Mouse (Mus musculus) hindbrain, embryonic 12.5 days (tissue): Measurements from ENCODE around the gene Psmd11. TPM values are rescaled to one million over a fixed set of nuclear protein-coding genes. Genes with fewer than 3 reads are reported as not detected.

ENCODE experiments used
- ATAC-seq: fragments of 200-750 bp; cut with Nextera tagmentation; 2 replicates; pipeline ENCODE4 v1.8.0; 2017; ENCODE audit warnings: moderate TSS enrichment; ENCODE audit not compliant: low FRiP score
- H3K27ac ChIP-seq: fragments of 300-500 bp; sonication (generic); 2 replicates; pipeline ENCODE4 v1.5.1; 2016; ENCODE audit warnings: mild to moderate bottlenecking
- H3K27me3 ChIP-seq: fragments of 300-500 bp; sonication (generic); 2 replicates; pipeline ENCODE4 v1.6.1; 2016; ENCODE audit warnings: mild to moderate bottlenecking
- H3K36me3 ChIP-seq: fragments of 300-500 bp; sonication (generic); 2 replicates; pipeline ENCODE4 v1.6.1; 2016; ENCODE audit warnings: mild to moderate bottlenecking
- H3K4me1 ChIP-seq: fragments of 300-500 bp; sonication (generic); 2 replicates; pipeline ENCODE4 v1.6.1; 2016
- H3K4me2 ChIP-seq: fragments of 300-500 bp; sonication (generic); replicated peaks from 2 replicates; pipeline ENCODE4 v1.6.1; 2016; ENCODE audit warnings: mild to moderate bottlenecking
- H3K4me3 ChIP-seq: fragments of 300-500 bp; sonication (generic); 2 replicates; pipeline ENCODE4 v1.5.1; 2016; ENCODE audit warnings: mild to moderate bottlenecking
- H3K9ac ChIP-seq: fragments of 300-500 bp; sonication (generic); 2 replicates; pipeline ENCODE4 v1.6.1; 2016; ENCODE audit warnings: mild to moderate bottlenecking, moderate library complexity
- H3K9me3 ChIP-seq: fragments of 300-500 bp; sonication (generic); replicated peaks from 2 replicates; pipeline ENCODE4 v1.6.1; 2016; ENCODE audit warnings: mild to moderate bottlenecking
- whole genome bisulfite sequencing: fragments of 180-500 bp; shearing (Covaris S2); methylation state at CpG from one replicate; pipeline ENCODE4 v1.1.7; 2016; 5-methylcytosine and 5-hydroxymethylcytosine counted together
- polyA plus RNA-seq: library from polyadenylated mRNA; unstranded; fragments of >200 nt; fragmentation: Nextera tagmentation; extraction: Ambion mirVana; gene quantifications from 2 replicates; pipeline ENCODE4 v1.2.1, GENCODE M21; 2016

Gene Psmd11
- polyA plus RNA-seq, 1 experiment from 2014 or later = 330 TPM

GRCm38 (mm10) chr11:80477341-80478199 lies 49.2 kb downstream of the Psmd11 start:
- Histone ChIP-seq H3K4me1 (peaks cover 44% of the 10 kb centered on the region), H3K9ac (peak overlapping the region; percentile 95), H3K4me3 (peak overlapping the region; percentile 72), H3K36me3 (peaks cover 16% of the 10 kb centered on the region), H3K4me2 (peak overlapping the region; percentile 88), H3K9me3 (no peaks in the 10 kb centered on the region), H3K27me3 (peaks cover 25% of the 10 kb centered on the region), H3K27ac (peak overlapping the region; percentile 98)
- ATAC-seq = peak; percentile 44
- 15% methylated on average over 54 of the region's 55 CpGs for WGBS

DNA sequence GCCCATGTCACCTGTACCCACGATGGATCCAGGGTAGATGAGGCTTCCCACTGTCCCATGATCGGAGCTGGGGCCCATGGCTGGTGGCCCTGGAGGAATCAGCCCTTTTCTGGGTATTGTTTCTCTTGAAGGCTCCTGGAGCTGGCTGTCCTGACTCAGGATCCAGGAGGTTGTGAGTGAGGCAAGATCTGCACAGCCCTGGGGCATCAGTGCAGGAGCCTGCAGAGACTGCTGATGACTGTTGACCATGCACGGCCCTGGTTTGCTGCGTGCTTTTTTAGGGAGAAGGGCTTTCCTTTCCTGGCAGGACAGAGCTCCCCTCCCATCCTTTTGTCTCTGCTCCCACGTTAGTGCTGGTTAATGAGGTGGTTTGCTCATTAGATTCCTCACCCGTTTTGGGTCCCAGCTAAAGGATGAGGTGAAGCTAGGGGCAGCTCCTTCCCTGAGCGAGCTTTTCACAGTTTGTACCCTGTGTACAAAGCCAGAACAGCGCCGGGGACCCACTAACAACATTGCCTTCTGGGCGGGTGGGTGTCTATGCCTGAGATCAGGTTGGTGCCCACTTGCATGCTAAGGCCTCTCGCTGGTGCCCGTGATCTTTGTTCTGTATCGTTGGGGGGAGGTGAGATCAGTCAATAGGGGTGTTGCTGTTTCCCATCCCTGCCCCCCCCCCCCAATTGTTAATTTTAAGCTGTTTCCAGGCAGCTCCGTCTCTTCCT lies 50.4 kb downstream of the Psmd11 start:
- peaks cover 8% of the 10 kb centered on the region; the same call in 1 of the 2 replicates for H3K36me3 ChIP-seq
- peak overlapping the region; percentile 98 for H3K27ac ChIP-seq
- H3K4me3 ChIP-seq = peak overlapping the region; percentile 72
- peaks cover 56% of the 10 kb centered on the region for H3K4me1 ChIP-seq
- peak overlapping the region; percentile 88 for H3K4me2 ChIP-seq
- H3K9ac ChIP-seq = peak overlapping the region; percentile 95
- WGBS = 46% methylated on average over 14 of the region's 14 CpGs
- no peak for ATAC-seq
- H3K27me3 ChIP-seq = peaks cover 20% of the 10 kb centered on the region
- no peaks in the 10 kb centered on the region for H3K9me3 ChIP-seq

DNA sequence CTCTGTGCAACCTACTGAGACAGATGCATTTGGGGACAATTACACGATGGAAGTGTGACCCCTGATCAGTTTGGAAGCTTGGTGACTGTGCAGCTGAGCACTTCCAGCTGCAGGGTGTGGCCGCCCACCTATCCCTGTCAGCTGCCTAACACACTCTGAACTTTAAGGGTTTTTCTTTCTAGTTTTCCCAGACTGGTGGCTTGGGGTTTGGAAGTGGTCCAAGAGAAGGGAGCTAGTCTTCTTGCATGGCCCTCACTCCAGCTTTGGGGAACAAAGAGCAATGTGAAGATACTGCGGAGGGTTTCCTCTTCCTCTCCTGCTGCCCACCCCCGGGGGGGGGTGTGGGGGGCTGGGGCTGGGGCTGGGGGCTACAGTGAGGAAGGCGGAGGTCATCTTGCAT lies 51.0 kb downstream of the Psmd11 start:
- Histone ChIP-seq H3K9me3 (no peaks in the 10 kb centered on the region), H3K27ac (peak overlapping the region; percentile 98), H3K4me1 (peaks cover 62% of the 10 kb centered on the region), H3K36me3 (peaks cover 5% of the 10 kb centered on the region; the same call in 1 of the 2 replicates), H3K9ac (peak overlapping the region; percentile 95), H3K4me3 (peak overlapping the region; percentile 72), H3K4me2 (peak overlapping the region; percentile 88), H3K27me3 (peaks cover 17% of the 10 kb centered on the region)
- 51% methylated on average over 5 of the region's 5 CpGs for WGBS
- no peak for ATAC-seq

DNA sequence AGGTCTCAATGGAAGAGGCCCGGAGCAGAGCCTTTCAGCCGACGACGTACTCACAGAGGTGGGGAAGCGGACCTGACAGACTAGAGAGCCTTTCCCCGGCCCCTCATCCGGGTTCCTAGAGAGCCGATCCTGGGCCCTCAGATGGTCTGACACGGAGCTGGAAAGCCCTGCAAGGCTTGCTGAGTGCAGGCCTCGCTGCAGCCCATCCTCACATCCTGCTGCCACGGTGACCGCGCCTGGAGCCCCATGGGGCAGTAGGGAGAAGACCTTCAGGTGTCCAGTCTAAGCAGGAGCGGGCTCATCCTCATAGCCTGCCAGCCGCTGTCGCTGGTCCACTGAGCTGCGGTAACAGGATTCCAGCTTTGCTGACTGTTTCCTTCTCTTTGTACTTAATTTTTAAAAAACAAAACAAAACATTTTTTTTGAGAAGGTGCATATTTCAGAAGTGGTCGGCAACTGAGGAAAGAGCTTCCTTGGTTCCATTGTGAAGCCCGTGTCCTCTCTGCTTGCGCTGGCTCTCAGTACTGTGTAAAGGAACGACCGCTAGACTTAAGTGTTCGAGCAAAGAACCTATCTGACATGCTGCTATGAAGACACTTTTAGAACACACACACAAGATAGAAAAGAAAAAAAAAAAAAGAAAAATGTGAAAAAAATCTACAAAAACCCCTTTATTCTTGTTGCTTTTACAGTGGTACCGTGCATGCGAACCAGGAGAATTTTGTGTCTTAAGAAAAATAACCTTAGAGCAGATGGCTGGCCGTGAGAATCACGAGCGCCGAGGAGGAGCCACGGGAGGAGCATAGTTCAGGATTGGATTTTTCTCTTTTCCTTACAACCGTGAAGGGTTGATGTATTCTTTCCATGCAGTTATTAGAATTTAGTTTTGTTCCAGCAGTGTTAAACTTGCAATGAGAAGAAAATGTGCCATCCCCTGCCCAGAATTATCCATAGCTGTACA lies 51.8 kb downstream of the Psmd11 start:
- Histone ChIP-seq H3K4me3 (peak overlapping the region; percentile 72), H3K4me2 (peak overlapping the region; percentile 88), H3K27me3 (peaks cover 11% of the 10 kb centered on the region), H3K36me3 (peaks cover 5% of the 10 kb centered on the region; the same call in 1 of the 2 replicates), H3K4me1 (peaks cover 69% of the 10 kb centered on the region), H3K27ac (peak overlapping the region; percentile 98), H3K9ac (peak overlapping the region; percentile 95), H3K9me3 (no peaks in the 10 kb centered on the region)
- 73% methylated on average over 31 of the region's 31 CpGs for whole genome bisulfite sequencing
- ATAC-seq = no peak

DNA sequence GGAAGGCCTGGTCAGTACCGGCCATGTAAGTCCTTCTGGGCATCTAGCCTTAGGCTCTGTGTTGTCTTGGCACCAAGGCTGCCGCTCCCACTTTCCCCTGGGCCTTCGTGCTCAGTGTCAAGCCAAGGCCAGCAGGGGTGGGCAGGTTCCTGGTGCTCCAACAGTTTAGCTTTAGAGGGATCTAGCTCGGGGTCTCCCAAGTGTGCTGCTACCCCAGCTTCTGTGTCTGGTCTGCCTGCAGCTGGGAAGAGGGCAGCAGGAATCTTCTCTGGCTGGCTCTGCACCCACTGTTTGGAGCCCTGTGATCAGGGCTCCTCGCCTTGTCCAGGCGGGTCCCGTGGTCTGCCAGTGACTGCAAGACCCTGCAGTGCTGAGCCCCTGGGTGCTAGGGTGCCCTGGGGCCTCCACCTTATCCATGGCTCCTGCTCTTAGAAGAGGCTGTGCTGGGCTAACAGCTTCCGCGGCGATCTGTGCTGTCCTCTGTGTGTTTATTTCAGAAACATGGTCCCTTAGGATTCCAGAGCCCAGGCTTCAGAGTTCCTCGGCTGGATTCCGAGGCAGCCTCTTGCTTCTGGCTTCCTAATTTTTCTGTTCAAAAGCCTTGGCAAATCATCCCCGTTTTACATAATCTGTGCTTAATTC lies 53.1 kb downstream of the Psmd11 start:
- peaks cover 66% of the 10 kb centered on the region for H3K4me1 ChIP-seq
- peak overlapping the region; percentile 52 for H3K9ac ChIP-seq
- 75% methylated on average over 13 of the region's 13 CpGs for WGBS
- H3K4me2 ChIP-seq = peak overlapping the region; percentile 88
- peaks cover 5% of the 10 kb centered on the region; the same call in 1 of the 2 replicates for H3K36me3 ChIP-seq
- H3K4me3 ChIP-seq = peak overlapping the region; percentile 30
- no peak for ATAC-seq
- no peaks in the 10 kb centered on the region for H3K9me3 ChIP-seq
- H3K27me3 ChIP-seq = peaks cover 9% of the 10 kb centered on the region
- 0 out of 2 replicates have a peak overlapping the region, but pooled peaks have one; percentile 6 for H3K27ac ChIP-seq

GRCm38 (mm10) chr11:80482347-80482746 lies 53.9 kb downstream of the Psmd11 start:
- WGBS = 70% methylated on average over 10 of the region's 10 CpGs
- Histone ChIP-seq H3K4me1 (peaks cover 66% of the 10 kb centered on the region), H3K9me3 (no peaks in the 10 kb centered on the region), H3K27me3 (peaks cover 9% of the 10 kb centered on the region), H3K4me3 (no peak overlapping the region), H3K27ac (no peak overlapping the region), H3K36me3 (peaks cover 5% of the 10 kb centered on the region; the same call in 1 of the 2 replicates), H3K9ac (peak overlapping the region; percentile 38; the same call in 1 of the 2 replicates), H3K4me2 (peak overlapping the region; percentile 88; the same call in 1 of the 2 replicates)
- ATAC-seq = no peak

GRCm38 (mm10) chr11:80482921-80483320 lies 54.5 kb downstream of the Psmd11 start:
- H3K27me3 ChIP-seq = peaks cover 9% of the 10 kb centered on the region
- H3K9ac ChIP-seq = 0 out of 2 replicates have a peak overlapping the region, but pooled peaks have one; percentile 29
- WGBS = 84% methylated on average over 7 of the region's 7 CpGs
- no peak overlapping the region for H3K27ac ChIP-seq
- H3K36me3 ChIP-seq = peaks cover 5% of the 10 kb centered on the region; the same call in 1 of the 2 replicates
- no peak for ATAC-seq
- no peak overlapping the region; the same call in 1 of the 2 replicates for H3K4me3 ChIP-seq
- no peaks in the 10 kb centered on the region for H3K9me3 ChIP-seq
- peaks cover 67% of the 10 kb centered on the region for H3K4me1 ChIP-seq
- peak overlapping the region; percentile 88; the same call in 1 of the 2 replicates for H3K4me2 ChIP-seq

DNA sequence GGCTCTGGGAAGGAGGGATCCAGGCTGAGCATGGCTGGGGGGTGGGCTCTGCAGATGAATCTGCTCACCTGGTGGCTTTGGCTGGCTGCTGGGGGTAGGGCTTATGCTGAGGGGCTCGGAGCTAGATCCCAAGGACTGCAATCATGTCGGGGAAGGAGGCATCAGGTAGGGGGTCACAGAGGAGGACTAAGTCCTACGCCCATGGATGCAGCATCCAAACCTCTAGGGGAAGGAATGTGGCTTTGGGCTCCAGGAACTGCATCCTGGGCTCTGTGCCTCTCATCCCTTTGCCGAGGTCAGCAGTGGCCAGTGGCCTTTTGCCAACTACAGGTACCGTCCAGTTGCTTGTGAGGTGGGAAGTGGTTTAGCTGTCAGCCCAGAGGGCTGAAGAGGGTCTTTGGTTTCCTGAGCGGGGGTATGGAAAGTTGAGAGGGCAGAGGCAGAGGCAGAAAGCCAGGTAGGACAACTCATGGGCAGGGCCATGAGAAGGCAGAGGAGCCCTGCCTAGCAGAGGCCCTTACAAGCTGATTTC lies 55.2 kb downstream of the Psmd11 start:
- Histone ChIP-seq H3K27ac (peak overlapping the region; percentile 80), H3K4me1 (peaks cover 68% of the 10 kb centered on the region), H3K9me3 (no peaks in the 10 kb centered on the region), H3K27me3 (peaks cover 6% of the 10 kb centered on the region), H3K4me2 (peak overlapping the region; percentile 41), H3K9ac (peak overlapping the region; percentile 27; the same call in 1 of the 2 replicates), H3K4me3 (no peak overlapping the region), H3K36me3 (peaks cover 5% of the 10 kb centered on the region; the same call in 1 of the 2 replicates)
- ATAC-seq = no peak
- WGBS = 74% methylated on average over 6 of the region's 6 CpGs

DNA sequence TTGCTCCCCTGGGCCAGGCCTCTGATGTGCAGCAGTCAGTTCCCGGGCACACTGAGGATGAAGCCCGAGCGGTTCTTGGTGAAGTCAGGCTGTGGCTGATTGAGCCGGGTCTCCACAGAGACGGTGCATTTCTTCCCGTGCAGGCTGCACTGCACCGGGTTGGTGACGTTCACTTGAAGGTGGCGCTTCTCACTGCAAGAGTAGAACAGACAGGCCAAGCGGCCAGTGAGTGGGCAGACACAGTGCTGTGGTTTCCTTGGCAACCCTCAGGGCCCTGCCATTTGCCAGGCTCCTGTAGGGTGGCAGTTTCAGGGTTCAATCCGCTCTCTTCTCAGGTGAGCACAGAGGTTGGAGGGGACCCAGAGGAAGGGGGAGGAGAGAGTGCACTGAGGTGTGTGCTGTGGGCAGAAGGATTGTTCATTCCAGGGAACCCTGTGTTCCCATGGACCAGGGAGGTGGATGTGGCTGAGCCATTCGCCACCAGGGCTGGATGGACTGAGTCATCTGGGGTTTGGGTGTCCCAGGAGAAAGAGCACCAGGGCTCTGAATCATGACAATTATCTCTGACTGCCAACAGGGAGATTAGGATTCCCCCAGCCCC lies 55.9 kb downstream of the Psmd11 start:
- H3K9me3 ChIP-seq = no peaks in the 10 kb centered on the region
- H3K27me3 ChIP-seq = peaks cover 5% of the 10 kb centered on the region; the same call in 1 of the 2 replicates
- H3K4me1 ChIP-seq = peaks cover 72% of the 10 kb centered on the region
- peaks cover 5% of the 10 kb centered on the region; the same call in 1 of the 2 replicates for H3K36me3 ChIP-seq
- peak overlapping the region; percentile 41 for H3K4me2 ChIP-seq
- H3K9ac ChIP-seq = peak overlapping the region; percentile 27
- peak; percentile 73 for ATAC-seq
- no peak overlapping the region for H3K4me3 ChIP-seq
- H3K27ac ChIP-seq = peak overlapping the region; percentile 80
- WGBS = 32% methylated on average over 12 of the region's 12 CpGs

GRCm38 (mm10) chr11:80485120-80485551 lies 56.7 kb downstream of the Psmd11 start:
- H3K36me3 ChIP-seq = peaks cover under 1% of the 10 kb centered on the region; the same call in 1 of the 2 replicates
- H3K4me1 ChIP-seq = peaks cover 72% of the 10 kb centered on the region
- H3K27ac ChIP-seq = no peak overlapping the region
- no peak overlapping the region for H3K4me2 ChIP-seq
- H3K9me3 ChIP-seq = no peaks in the 10 kb centered on the region
- ATAC-seq = no peak
- peaks cover 7% of the 10 kb centered on the region; the same call in 1 of the 2 replicates for H3K27me3 ChIP-seq
- no peak overlapping the region for H3K9ac ChIP-seq
- no peak overlapping the region for H3K4me3 ChIP-seq
- 84% methylated on average over 8 of the region's 9 CpGs for WGBS
